Mouse (Mus musculus) layer of hippocampus, postnatal 25 days (tissue): ENCODE results near the gene 5031439G07Rik. TPM values are rescaled to one million over a fixed set of nuclear protein-coding genes. Genes with fewer than 3 reads are reported as not detected.
"Not testable (repeated sequence)": the region's sequence is repeated elsewhere in the genome, so short reads cannot be mapped to it uniquely, and the experiment has no call there.

Experiments
- DNase-seq, 2 experiments: peaks; one replicate each; pipeline ENCODE4 v3.0.0; 2022; ENCODE audit warnings: mixed read lengths in 2 of 2, low spot score in 1 of 2; ENCODE audit errors: extremely low spot score in 1 of 2
- total RNA-seq, 2 experiments: library from RNA; stranded (reverse); gene quantifications; 2 replicates each; pipeline ENCODE4 v1.2.3; 2021

Gene 5031439G07Rik
- 10 to 100 TPM; 80.6 to 99.0 TPM for total RNA-seq

- peak; percentile 72 to 73 for DNase-seq
These were observed at the start of gene 5031439G07Rik for GRCm38 (mm10) chr15:84987874-84988825. Gene 5031439G07Rik, minus strand, starts transcription at chr15:84988551.

- DNase-seq, result no peak
These were observed 49.0 kb upstream of the 5031439G07Rik start for GRCm38 (mm10) chr15:85037343-85037690.

GRCm38 (mm10) chr15:85036566-85037342, 48.4 kb upstream of the 5031439G07Rik start:
- peak; percentile 91 to 96 for DNase-seq

- DNase-seq, result not testable (repeated sequence)
These were observed 45.6 kb upstream of the 5031439G07Rik start for GRCm38 (mm10) chr15:85033916-85034315.

- no peak for DNase-seq
These were observed 43.5 kb upstream of the 5031439G07Rik start for GRCm38 (mm10) chr15:85031866-85032265.

GRCm38 (mm10) chr15:85030643-85031042, 42.3 kb upstream of the 5031439G07Rik start:
- not testable (repeated sequence) for DNase-seq

GRCm38 (mm10) chr15:85028648-85029047, 40.3 kb upstream of the 5031439G07Rik start, which contains the start of gene Fam118a:
Gene Fam118a, plus strand, starts transcription at chr15:85028948.
- not testable (repeated sequence) for DNase-seq

- DNase-seq, result no peak
These were observed 39.4 kb upstream of the 5031439G07Rik start for GRCm38 (mm10) chr15:85027740-85028139.

GRCm38 (mm10) chr15:85026197-85026596, 37.8 kb upstream of the 5031439G07Rik start:
- no peak for DNase-seq

- DNase-seq, result no peak
These were observed 33.9 kb upstream of the 5031439G07Rik start for GRCm38 (mm10) chr15:85022211-85022610.

GRCm38 (mm10) chr15:85016951-85017664, 28.8 kb upstream of the 5031439G07Rik start, which contains the start of gene Upk3a:
Gene Upk3a, plus strand, starts transcription at chr15:85017141.
- no peak for DNase-seq

GRCm38 (mm10) chr15:85015771-85016170, 27.4 kb upstream of the 5031439G07Rik start:
- no peak for DNase-seq

GRCm38 (mm10) chr15:85012662-85013054, 24.3 kb upstream of the 5031439G07Rik start:
- DNase-seq, result no peak

GRCm38 (mm10) chr15:85011895-85012661, 23.7 kb upstream of the 5031439G07Rik start:
- no peak for DNase-seq

- DNase-seq, result no peak
These were observed 21.3 kb upstream of the 5031439G07Rik start for GRCm38 (mm10) chr15:85009666-85010065.

- DNase-seq, result peak; percentile 77 to 86
These were observed 12.9 kb upstream of the 5031439G07Rik start for GRCm38 (mm10) chr15:85000984-85001982.

- no peak for DNase-seq
These were observed 11.6 kb upstream of the 5031439G07Rik start for GRCm38 (mm10) chr15:84999911-85000310.

- no peak for DNase-seq
These were observed 9.6 kb upstream of the 5031439G07Rik start for GRCm38 (mm10) chr15:84997768-84998454.
